Mouse (Mus musculus) midbrain, postnatal 0 days (tissue): ENCODE data around the gene Tceal8. TPM values are rescaled to one million over a fixed set of nuclear protein-coding genes. Genes with fewer than 3 reads are reported as not detected.
"Not testable (repeated sequence)": the region's sequence is repeated elsewhere in the genome, so short reads cannot be mapped to it uniquely, and the experiment has no call there.

Experiments
- ATAC-seq: fragments of 200-750 bp; cut with Nextera tagmentation; 2 replicates; pipeline ENCODE4 v1.8.0; 2017; ENCODE audit warnings: moderate number of reproducible peaks, mild to moderate bottlenecking, moderate TSS enrichment, moderate library complexity; ENCODE audit not compliant: low FRiP score
- DNase-seq: peaks from one replicate; pipeline ENCODE4 v3.0.0-alpha.2; 2015; ENCODE audit warnings: low spot score
- H3K27ac ChIP-seq: fragments of 300-500 bp; sonication (generic); 2 replicates; pipeline ENCODE4 v1.5.1; 2014; ENCODE audit warnings: low read depth, mild to moderate bottlenecking, low read length, mixed read lengths
- H3K27me3 ChIP-seq: fragments of 300-500 bp; sonication (generic); 2 replicates; pipeline ENCODE4 v1.6.1; 2014; ENCODE audit warnings: low read length, control low read depth, mixed read lengths; ENCODE audit not compliant: insufficient read depth
- H3K36me3 ChIP-seq: fragments of 300-500 bp; sonication (generic); 2 replicates; pipeline ENCODE4 v1.6.1; 2014; ENCODE audit warnings: low read length, control low read depth, mixed read lengths; ENCODE audit not compliant: insufficient read depth
- H3K4me1 ChIP-seq: fragments of 300-500 bp; sonication (generic); 2 replicates; pipeline ENCODE4 v1.6.1; 2014; ENCODE audit warnings: mild to moderate bottlenecking, control low read depth, antibody characterized with exemption, low read length, mixed read lengths; ENCODE audit not compliant: insufficient read depth
- H3K4me2 ChIP-seq: fragments of 300-500 bp; sonication (generic); 2 replicates; pipeline ENCODE4 v1.6.1; 2014; ENCODE audit warnings: low read depth, mild to moderate bottlenecking, low read length, mixed read lengths; ENCODE audit not compliant: poor library complexity, severe bottlenecking
- H3K4me3 ChIP-seq: fragments of 300-500 bp; sonication (generic); 2 replicates; pipeline ENCODE4 v1.5.1; 2014; ENCODE audit warnings: low read depth, mild to moderate bottlenecking, low read length, moderate library complexity
- H3K9ac ChIP-seq: fragments of 300-500 bp; sonication (generic); replicated peaks from 2 replicates; pipeline ENCODE4 v1.6.1; 2014; ENCODE audit warnings: mild to moderate bottlenecking, low read length, moderate library complexity, mixed read lengths; ENCODE audit not compliant: poor library complexity, severe bottlenecking
- H3K9me3 ChIP-seq: fragments of 300-500 bp; sonication (generic); 2 replicates; pipeline ENCODE4 v1.6.1; 2016; ENCODE audit warnings: low read length, control low read depth
- CTCF ChIP-seq: IDR thresholded peaks from 2 replicates; pipeline ENCODE4 v1.5.1; 2016; ENCODE audit warnings: antibody characterized with exemption, mild to moderate bottlenecking
- WGBS: fragments of 180-500 bp; shearing (Covaris S2); extraction: QIAGEN DNeasy Blood & Tissue Kit; methylation state at CpG from one replicate; pipeline ENCODE4 v1.1.7; 2014; 5-methylcytosine and 5-hydroxymethylcytosine counted together
- polyA plus RNA-seq: library from polyadenylated mRNA; unstranded; fragments of >200 nt; fragmentation: Nextera tagmentation; extraction: Ambion mirVana; gene quantifications from 2 replicates; pipeline ENCODE4 v1.2.1, GENCODE M21; 2015
- total RNA-seq: library from RNA; depleted of rRNA; stranded (reverse); fragments of >200 nt; gene quantifications from 2 replicates; pipeline ENCODE4 v1.2.3, GENCODE M21; 2014; rRNA removed

Gene Tceal8
- total RNA-seq (84.0 and 99.7 TPM in 2 replicates), polyA plus RNA-seq (133 and 135 TPM in 2 replicates)

DNA sequence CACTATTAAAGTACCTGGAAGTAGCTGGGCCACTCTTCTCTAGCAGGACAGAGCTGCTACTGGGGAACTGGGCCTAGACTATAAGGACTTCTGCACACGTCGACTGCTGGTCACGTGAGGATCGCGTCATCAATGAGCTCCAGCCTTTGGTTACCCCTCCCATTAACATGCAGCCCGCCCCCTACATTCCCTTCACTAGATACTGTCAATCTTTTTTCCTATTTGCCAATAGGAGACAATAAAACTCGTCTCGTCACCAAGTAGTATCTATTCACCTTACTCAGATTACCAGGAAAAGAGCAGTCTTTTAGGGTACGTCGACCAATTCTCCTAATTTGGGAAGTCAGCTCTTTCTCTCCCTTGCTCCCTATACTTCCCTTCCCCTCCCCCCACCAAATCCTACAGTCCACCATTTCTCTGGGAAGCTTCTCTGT lies at the start of gene Tceal8:
Tceal8 (minus strand) TSS at position 225 of the 434 bp plus-strand sequence.
- Histone ChIP-seq H3K4me2 (peak within 1 kb of the TSS; percentile 50), H3K4me1 (no peaks in the 10 kb centered on the region), H3K36me3 (no peaks in the 10 kb centered on the region), H3K27me3 (no peaks in the 10 kb centered on the region), H3K9me3 (no peaks in the 10 kb centered on the region), H3K9ac (peak within 1 kb of the TSS; percentile 59), H3K27ac (peak within 1 kb of the TSS; percentile 82), H3K4me3 (peak within 1 kb of the TSS; percentile 50)
- WGBS, result 24% methylated on average over 10 of the region's 10 CpGs
- peak; percentile 34 for TF ChIP-seq CTCF
- ATAC-seq (peak; percentile 96), DNase-seq (peak; percentile 96)

DNA sequence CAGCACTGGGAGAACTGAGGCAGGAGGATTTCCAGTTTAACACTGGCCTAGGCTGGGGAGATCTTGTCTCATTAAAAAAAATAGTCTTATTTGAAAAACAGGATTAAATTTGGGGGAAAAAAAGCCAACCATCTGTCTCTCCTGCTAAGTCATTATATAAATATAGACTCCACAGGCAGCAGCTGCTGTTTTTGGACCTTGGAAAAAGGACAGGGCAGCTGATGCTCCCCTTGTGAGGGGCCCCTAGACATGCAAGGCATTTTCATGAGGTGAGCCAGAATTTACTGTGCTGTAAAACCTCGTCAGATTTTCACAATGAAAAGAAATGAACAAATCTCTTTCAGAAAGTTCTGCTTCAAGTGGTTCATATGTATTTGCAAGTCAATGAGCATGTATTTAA lies 44.2 kb upstream of the Tceal8 start:
- Histone ChIP-seq H3K36me3 (no peaks in the 10 kb centered on the region), H3K4me1 (no peaks in the 10 kb centered on the region), H3K27ac (no peak overlapping the region), H3K9me3 (no peaks in the 10 kb centered on the region), H3K4me2 (no peak overlapping the region), H3K4me3 (no peak overlapping the region), H3K27me3 (no peaks in the 10 kb centered on the region), H3K9ac (no peak overlapping the region)
- DNase-seq (no peak), ATAC-seq (no peak)
- 34% methylated on average over 1 of the region's 1 CpGs for WGBS
- no peak for TF ChIP-seq CTCF

- not testable (repeated sequence) for H3K4me1 ChIP-seq, H3K27me3 ChIP-seq, H3K9me3 ChIP-seq, H3K27ac ChIP-seq, DNase-seq, H3K36me3 ChIP-seq
- peak within 1 kb of the TSS; percentile 39; the same call in 1 of the 2 replicates for H3K9ac ChIP-seq
- peak; percentile 93 for ATAC-seq
- peak within 1 kb of the TSS; percentile 35 for H3K4me3 ChIP-seq
- H3K4me2 ChIP-seq, result peak within 1 kb of the TSS; percentile 34
- WGBS, result 30% methylated on average over 7 of the region's 67 CpGs
These were observed 42.9 kb upstream of the Tceal8 start, which contains the start of the genes Tceal7 and Bex1 for GRCm38 (mm10) chrX:136214729-136215677. Gene Tceal7, plus strand, starts transcription at chrX:136214779. Gene Bex1, minus strand, starts transcription at chrX:136215513.

DNA sequence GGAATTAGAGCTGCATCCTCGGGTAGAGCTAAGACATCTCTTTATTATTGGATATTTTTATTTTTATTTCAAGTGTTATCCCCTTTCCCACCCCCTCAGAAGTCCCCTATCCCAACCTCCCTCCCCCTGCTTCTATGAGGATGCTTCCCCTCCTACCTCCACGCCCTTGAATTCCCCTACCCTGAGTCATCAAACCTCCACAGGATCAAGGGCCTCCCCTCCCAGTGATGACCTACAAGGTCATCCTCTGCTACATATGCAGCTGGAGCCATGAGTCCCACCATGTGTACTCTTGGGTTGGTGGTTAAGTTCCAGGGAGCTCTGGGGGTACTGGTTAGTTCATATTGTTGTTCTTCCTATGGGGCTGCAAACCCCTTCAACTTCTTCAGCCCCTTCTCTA lies 41.3 kb upstream of the Tceal8 start:
- Histone ChIP-seq H3K27ac (no peak overlapping the region), H3K9me3 (no peaks in the 10 kb centered on the region), H3K9ac (no peak overlapping the region), H3K4me3 (no peak overlapping the region), H3K4me1 (no peaks in the 10 kb centered on the region), H3K27me3 (no peaks in the 10 kb centered on the region), H3K4me2 (no peak overlapping the region), H3K36me3 (no peaks in the 10 kb centered on the region)
- TF ChIP-seq CTCF, result no peak
- ATAC-seq, result no peak
- DNase-seq, result no peak
- 71% methylated on average over 2 of the region's 2 CpGs for WGBS

DNA sequence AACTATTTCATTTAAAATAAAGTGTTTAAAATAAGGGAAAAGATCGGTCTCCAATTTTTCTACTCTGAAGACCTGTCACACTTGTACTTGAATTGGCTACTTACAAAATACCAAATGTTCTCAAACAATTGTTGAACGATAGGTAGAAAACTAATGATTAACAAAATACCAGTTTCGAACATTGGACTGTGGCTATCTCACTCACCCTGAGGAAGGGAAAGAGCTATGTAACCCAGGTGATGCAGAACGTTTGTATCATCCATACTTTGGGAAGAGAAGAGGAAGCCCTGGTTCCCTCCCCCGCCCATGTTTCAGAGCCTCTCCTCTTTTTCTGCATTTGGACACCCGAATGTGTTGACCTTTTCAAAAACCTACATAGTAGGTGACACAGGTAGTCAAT lies 32.3 kb upstream of the Tceal8 start:
- Histone ChIP-seq H3K9me3 (no peaks in the 10 kb centered on the region), H3K4me3 (no peak overlapping the region), H3K4me1 (no peaks in the 10 kb centered on the region), H3K27me3 (no peaks in the 10 kb centered on the region), H3K36me3 (no peaks in the 10 kb centered on the region), H3K4me2 (no peak overlapping the region), H3K27ac (no peak overlapping the region), H3K9ac (no peak overlapping the region)
- ATAC-seq (no peak), DNase-seq (no peak)
- 77% methylated on average over 6 of the region's 6 CpGs for WGBS
- no peak for TF ChIP-seq CTCF

GRCm38 (mm10) chrX:136203664-136204066 lies 31.5 kb upstream of the Tceal8 start, which contains the start of gene Tceal5:
Gene Tceal5, minus strand, starts transcription at chrX:136203876.
- Histone ChIP-seq H3K36me3 (no peaks in the 10 kb centered on the region), H3K9me3 (no peaks in the 10 kb centered on the region), H3K4me3 (peak within 1 kb of the TSS; percentile 45), H3K4me1 (no peaks in the 10 kb centered on the region), H3K9ac (peak within 1 kb of the TSS; percentile 62), H3K27ac (peak within 1 kb of the TSS; percentile 73), H3K4me2 (peak within 1 kb of the TSS; percentile 49), H3K27me3 (no peaks in the 10 kb centered on the region)
- ATAC-seq, result peak; percentile 95
- TF ChIP-seq CTCF, result no peak
- 31% methylated on average over 9 of the region's 9 CpGs for WGBS
- peak; percentile 84 for DNase-seq
